Mouse (Mus musculus): ENCODE data around the gene Rad51b.

- TF ChIP-seq EP300 (IDR thresholded peaks at IDR 0.05; ENCODE audit: low read depth) (no peak), CTCF (IDR thresholded peaks at IDR 0.05; ENCODE audit: low read depth) (no peak)
Measured at GRCm38 (mm10) chr12:79292874-79293273, 4.2 kb upstream of the Rad51b start.
